Mouse (Mus musculus) B cell, adult 2 months (primary cell): ENCODE results near the gene Hpf1.
A peak's percentile ranks its signal among the peaks of the same experiment; 100 is the strongest.

Source experiments
- DNase-seq, 2 experiments: peaks; one replicate each; pipeline ENCODE4 v3.0.0; 2022

Gene Hpf1

DNA sequence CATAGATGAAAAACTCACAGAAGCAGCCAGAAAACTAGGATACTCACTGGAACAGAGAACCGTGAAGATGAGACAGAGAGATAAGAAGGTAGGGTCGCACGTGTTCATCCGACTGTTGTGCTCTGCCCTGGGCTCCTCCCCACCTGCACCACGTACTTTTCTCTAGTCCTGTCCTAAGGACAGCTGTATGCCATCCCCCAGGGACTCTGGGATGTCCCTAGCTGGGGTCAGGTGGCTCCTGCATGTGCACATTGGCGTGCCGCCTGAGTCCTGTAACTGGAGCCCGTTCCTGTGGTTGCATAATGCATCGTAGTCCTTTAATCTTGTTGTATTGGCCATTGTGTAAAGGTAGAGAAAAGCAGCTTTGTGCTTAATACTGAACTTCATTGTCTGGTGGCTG is 9.9 kb downstream of the Hpf1 start:
- DNase-seq, result no peak

DNA sequence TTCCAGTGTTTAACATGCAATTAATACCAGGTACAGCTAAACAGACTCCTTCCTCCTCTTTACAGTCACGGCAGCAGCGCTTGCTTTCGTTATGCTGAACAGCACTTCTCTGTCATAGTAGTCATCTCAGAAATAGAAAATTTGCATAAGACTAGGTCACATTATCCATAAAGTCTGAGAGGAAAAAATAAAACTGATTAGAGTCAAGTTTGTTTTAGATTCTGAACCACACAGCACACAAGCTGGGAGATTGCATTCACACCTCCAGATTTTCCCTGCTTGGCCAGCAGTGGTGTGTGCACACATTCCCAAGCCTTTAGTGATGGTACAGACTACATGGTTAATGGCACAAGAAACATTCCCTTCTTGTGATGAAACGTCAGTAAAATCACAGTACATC is 21.9 kb downstream of the Hpf1 start:
- no peak for DNase-seq

- no peak for DNase-seq
Observed at GRCm38 (mm10) chr8:60912554-60912953, 22.3 kb downstream of the Hpf1 start.

DNA sequence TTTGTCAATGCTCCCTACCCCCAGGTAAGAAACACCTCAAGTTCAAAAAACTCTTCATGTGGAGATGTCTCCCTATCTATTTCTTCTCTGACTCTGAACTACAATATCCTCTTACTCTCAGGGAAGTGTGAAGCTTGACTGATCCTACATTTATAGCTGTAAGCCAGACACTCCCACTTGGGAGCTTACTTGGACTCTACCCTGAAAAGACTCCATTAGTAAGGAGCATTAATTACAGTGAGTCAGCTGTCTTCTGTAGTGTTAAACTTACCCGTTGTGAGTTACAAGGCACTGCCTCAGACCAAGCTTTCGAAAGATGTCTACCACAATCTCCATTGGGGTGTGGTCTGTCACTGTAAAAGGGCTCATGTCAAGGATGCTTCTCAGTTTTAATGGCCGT is 28.9 kb downstream of the Hpf1 start:
- DNase-seq, result no peak

DNA sequence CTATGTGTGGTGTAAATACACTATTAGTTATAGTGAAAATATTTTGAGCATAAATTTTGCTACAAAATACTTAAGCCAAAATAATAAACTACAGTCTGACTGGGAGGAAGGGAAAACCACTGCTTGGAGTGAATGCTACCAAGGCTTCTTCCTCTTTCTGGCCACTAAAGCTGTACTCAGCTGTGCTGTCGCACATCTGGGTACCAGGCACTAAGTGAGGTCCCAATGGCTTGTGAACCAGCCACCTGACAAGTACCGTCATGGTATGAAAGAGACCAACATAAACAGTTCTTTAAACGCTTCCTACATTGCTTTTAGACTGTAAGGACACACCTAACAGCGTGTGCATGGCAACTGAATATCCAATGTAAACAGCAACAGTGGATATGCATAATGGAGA is 30.0 kb downstream of the Hpf1 start:
- DNase-seq, result no peak

- DNase-seq, result peak in 1 of 2 experiments; percentile 9
Observed at GRCm38 (mm10) chr8:60933617-60934016, 43.4 kb downstream of the Hpf1 start.

DNA sequence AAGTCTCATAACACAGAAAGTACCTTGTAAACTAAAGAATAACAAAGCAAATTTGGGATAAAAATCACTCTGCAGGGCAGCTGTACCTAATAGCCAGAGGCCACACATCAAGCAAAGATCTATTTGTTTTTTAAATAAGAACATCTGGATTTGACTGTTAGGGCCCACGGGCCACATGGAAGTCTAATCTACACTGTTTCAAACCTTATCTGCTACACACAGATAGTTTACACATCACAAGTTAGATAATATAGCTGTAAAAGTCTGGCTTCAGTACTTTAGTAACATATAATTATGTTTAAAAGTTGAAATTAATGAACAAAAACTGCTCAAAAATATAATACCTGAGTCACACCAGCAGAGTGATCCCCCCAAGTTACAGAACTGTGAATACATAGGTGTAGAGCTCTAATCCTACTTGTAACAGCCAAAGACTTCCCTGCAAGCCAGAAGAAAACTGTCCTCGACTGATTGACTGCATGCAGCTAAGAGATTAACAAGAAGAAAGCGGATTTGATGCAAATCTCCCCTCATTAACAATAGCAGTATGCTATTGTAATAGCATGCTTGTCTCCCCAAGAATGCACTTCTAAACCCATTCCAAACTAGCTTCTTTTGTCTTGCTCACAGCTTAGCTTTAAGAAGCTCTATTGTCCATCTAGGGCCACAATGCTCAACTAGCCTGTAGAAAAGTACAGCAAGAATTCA is 48.7 kb downstream of the Hpf1 start:
- no peak for DNase-seq

- peak; percentile 23 to 27 for DNase-seq
Observed at GRCm38 (mm10) chr8:60942867-60943266, 52.6 kb downstream of the Hpf1 start.

GRCm38 (mm10) chr8:60947503-60947902 is 57.3 kb downstream of the Hpf1 start:
- no peak for DNase-seq

DNA sequence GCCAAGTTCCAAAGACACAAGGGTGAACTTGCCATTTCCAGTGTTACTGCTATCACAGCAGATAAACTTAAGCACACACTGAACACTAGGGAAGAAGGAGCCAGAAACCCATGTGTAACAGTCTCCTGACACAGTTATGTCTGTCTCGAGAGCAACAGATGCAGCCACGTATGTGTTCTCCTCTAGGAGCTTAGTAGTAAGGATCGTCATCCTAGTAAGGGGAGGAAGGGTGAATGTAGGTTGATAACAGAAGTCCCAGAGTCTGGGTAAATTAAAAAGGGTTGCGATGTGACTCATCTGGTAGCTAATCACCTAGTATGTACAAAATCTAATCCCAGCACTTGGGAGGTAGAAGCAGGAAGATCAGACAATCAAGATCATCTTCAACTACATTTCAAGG is 59.6 kb downstream of the Hpf1 start:
- DNase-seq, result no peak

- no peak for DNase-seq
Observed at GRCm38 (mm10) chr8:60951271-60951670, 61.1 kb downstream of the Hpf1 start.

- DNase-seq, result no peak
Observed at GRCm38 (mm10) chr8:60951757-60952156, 61.5 kb downstream of the Hpf1 start.

GRCm38 (mm10) chr8:60952803-60953202 is 62.6 kb downstream of the Hpf1 start:
- no peak for DNase-seq

GRCm38 (mm10) chr8:60954281-60955014 is 64.2 kb downstream of the Hpf1 start:
- DNase-seq, result no peak

GRCm38 (mm10) chr8:60956847-60957246 is 66.6 kb downstream of the Hpf1 start:
- peak; percentile 31 to 45 for DNase-seq
